Mouse (Mus musculus) lung, embryonic 14.5 days (tissue): ENCODE data around the gene Chid1. TPM values are rescaled to one million over a fixed set of nuclear protein-coding genes. Genes with fewer than 3 reads are reported as not detected.

ENCODE experiments used
- ATAC-seq: fragments of 200-750 bp; cut with Nextera tagmentation; 2 replicates; pipeline ENCODE4 v1.8.0; 2017; ENCODE audit warnings: mild to moderate bottlenecking, moderate TSS enrichment, moderate library complexity; ENCODE audit not compliant: insufficient read depth
- DNase-seq: peaks from one replicate; pipeline ENCODE4 v3.0.0-alpha.2; 2015
- H3K27ac ChIP-seq: fragments of 300-500 bp; sonication (generic); 2 replicates; pipeline ENCODE4 v1.5.1; 2014; ENCODE audit warnings: low read depth, mild to moderate bottlenecking, moderate library complexity
- H3K27me3 ChIP-seq: fragments of 300-500 bp; sonication (generic); 2 replicates; pipeline ENCODE4 v1.6.1; 2014; ENCODE audit warnings: low read length, control low read depth; ENCODE audit not compliant: insufficient read depth
- H3K36me3 ChIP-seq: fragments of 300-500 bp; sonication (generic); 2 replicates; pipeline ENCODE4 v1.6.1; 2014; ENCODE audit warnings: control low read depth; ENCODE audit not compliant: insufficient read depth
- H3K4me1 ChIP-seq: fragments of 300-500 bp; sonication (generic); 2 replicates; pipeline ENCODE4 v1.6.1; 2014; ENCODE audit warnings: antibody characterized with exemption, control low read depth; ENCODE audit not compliant: insufficient read depth
- H3K4me2 ChIP-seq: fragments of 300-500 bp; sonication (generic); 2 replicates; pipeline ENCODE4 v1.6.1; 2014; ENCODE audit warnings: mild to moderate bottlenecking
- H3K4me3 ChIP-seq: fragments of 300-500 bp; sonication (generic); 2 replicates; pipeline ENCODE4 v1.5.1; 2014; ENCODE audit warnings: low read depth, low read length
- H3K9ac ChIP-seq: fragments of 300-500 bp; sonication (generic); 2 replicates; pipeline ENCODE4 v1.6.1; 2014
- H3K9me3 ChIP-seq: fragments of 300-500 bp; sonication (generic); 2 replicates; pipeline ENCODE4 v1.6.1; 2016; ENCODE audit warnings: low read depth, low read length, control low read depth
- CTCF ChIP-seq: IDR thresholded peaks from 2 replicates; pipeline ENCODE4 v1.5.1; 2016; ENCODE audit warnings: antibody characterized with exemption, low read depth
- WGBS: fragments of 180-500 bp; shearing (Covaris S2); extraction: QIAGEN DNeasy Blood & Tissue Kit; methylation state at CpG from one replicate; pipeline ENCODE4 v1.1.7; 2014; 5-methylcytosine and 5-hydroxymethylcytosine counted together
- polyA plus RNA-seq: library from polyadenylated mRNA; unstranded; fragments of >200 nt; fragmentation: Nextera tagmentation; extraction: Ambion mirVana; gene quantifications from 2 replicates; pipeline ENCODE4 v1.2.1, GENCODE M21; 2014

The Chid1 gene
- polyA plus RNA-seq, 1 experiment from 2014 or later: 33.0 TPM

DNA sequence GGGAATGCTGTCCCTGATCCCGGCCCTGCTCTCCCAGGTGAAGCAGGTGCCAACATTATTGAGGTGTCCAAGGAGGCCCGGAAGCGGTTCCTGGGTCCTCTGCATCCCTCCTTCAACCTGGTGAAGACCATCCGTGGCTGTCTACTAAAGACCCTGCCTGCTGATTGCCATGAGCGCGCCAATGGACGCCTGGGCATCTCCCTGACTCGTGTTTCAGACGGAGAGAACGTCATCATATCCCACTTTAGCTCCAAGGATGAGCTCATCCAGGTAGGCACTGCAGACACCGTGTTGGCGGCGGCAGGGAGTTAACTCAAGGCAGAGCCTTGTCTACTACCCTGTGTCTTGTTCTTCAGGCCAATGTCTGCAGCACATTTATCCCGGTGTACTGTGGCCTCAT, 82.4 kb downstream of the Chid1 start:
- 89% methylated on average over 14 of the region's 14 CpGs for WGBS
- TF ChIP-seq CTCF: no peak
- Histone ChIP-seq H3K9ac (no peak overlapping the region), H3K36me3 (peaks cover 12% of the 10 kb centered on the region; the same call in 1 of the 2 replicates), H3K4me1 (peaks cover 8% of the 10 kb centered on the region; the same call in 1 of the 2 replicates), H3K27me3 (peaks cover 22% of the 10 kb centered on the region), H3K4me2 (no peak overlapping the region), H3K9me3 (no peaks in the 10 kb centered on the region), H3K4me3 (no peak overlapping the region), H3K27ac (no peak overlapping the region)
- no peak for ATAC-seq
- DNase-seq: no peak

DNA sequence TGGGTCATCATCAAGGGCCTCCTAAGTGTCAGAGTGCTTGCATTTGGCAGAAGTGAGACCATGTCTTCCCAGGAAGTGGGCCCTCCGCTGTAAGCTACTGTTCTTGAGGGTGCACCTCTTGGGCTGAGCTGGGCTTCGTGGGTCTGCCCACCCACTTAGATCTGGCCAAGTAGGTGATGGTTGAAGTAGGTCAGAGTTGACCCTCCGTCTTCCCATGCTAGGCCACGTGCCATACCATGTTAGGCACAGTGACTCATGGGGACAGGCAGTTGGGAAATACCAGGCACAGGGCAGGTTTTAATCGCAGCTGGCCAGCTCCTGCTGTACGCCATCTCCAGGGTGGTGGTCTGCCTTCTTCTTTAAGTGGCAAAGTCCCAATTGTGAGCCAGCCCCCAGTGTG, 82.9 kb downstream of the Chid1 start:
- Histone ChIP-seq H3K4me2 (peak overlapping the region; percentile 98; the same call in 1 of the 2 replicates), H3K27me3 (peaks cover 17% of the 10 kb centered on the region), H3K4me3 (no peak overlapping the region), H3K9me3 (no peaks in the 10 kb centered on the region), H3K4me1 (peaks cover 8% of the 10 kb centered on the region; the same call in 1 of the 2 replicates), H3K36me3 (peaks cover 17% of the 10 kb centered on the region; the same call in 1 of the 2 replicates), H3K9ac (no peak overlapping the region), H3K27ac (no peak overlapping the region)
- 83% methylated on average over 6 of the region's 6 CpGs for WGBS
- no peak for DNase-seq
- no peak for ATAC-seq
- TF ChIP-seq CTCF: no peak

- H3K9ac ChIP-seq: peak overlapping the region; percentile 64
- H3K9me3 ChIP-seq: no peaks in the 10 kb centered on the region
- peak overlapping the region; percentile 98 for H3K4me2 ChIP-seq
- ATAC-seq (peak; percentile 12; the same call in 1 of the 2 replicates), DNase-seq (peak; percentile 75)
- peaks cover 27% of the 10 kb centered on the region for H3K36me3 ChIP-seq
- H3K4me1 ChIP-seq: peaks cover 8% of the 10 kb centered on the region; the same call in 1 of the 2 replicates
- peak overlapping the region; percentile 60 for H3K4me3 ChIP-seq
- peaks cover 8% of the 10 kb centered on the region for H3K27me3 ChIP-seq
- TF ChIP-seq CTCF: no peak
- peak overlapping the region; percentile 59 for H3K27ac ChIP-seq
- WGBS: 2% methylated on average over 23 of the region's 23 CpGs
Measured at GRCm38 (mm10) chr7:141455610-141456314, 83.9 kb downstream of the Chid1 start.

GRCm38 (mm10) chr7:141454967-141455551, 84.6 kb downstream of the Chid1 start, which contains the start of gene Pnpla2:
Pnpla2 (plus strand) TSS chr7:141455198.
- peak within 1 kb of the TSS; percentile 64 for H3K9ac ChIP-seq
- H3K9me3 ChIP-seq: no peaks in the 10 kb centered on the region
- WGBS: under 1% methylated on average over 45 of the region's 45 CpGs
- peak; percentile 93 for DNase-seq
- H3K36me3 ChIP-seq: peaks cover 34% of the 10 kb centered on the region
- ATAC-seq: peak; percentile 82
- H3K27me3 ChIP-seq: peaks cover 2% of the 10 kb centered on the region; the same call in 1 of the 2 replicates
- H3K27ac ChIP-seq: peak within 1 kb of the TSS; percentile 59
- TF ChIP-seq CTCF: peak; percentile 34
- H3K4me1 ChIP-seq: peaks cover 8% of the 10 kb centered on the region; the same call in 1 of the 2 replicates
- H3K4me2 ChIP-seq: peak within 1 kb of the TSS; percentile 98
- H3K4me3 ChIP-seq: peak within 1 kb of the TSS; percentile 60

GRCm38 (mm10) chr7:141453636-141454035, 86.0 kb downstream of the Chid1 start:
- Histone ChIP-seq H3K36me3 (peaks cover 40% of the 10 kb centered on the region), H3K4me2 (no peak overlapping the region), H3K9ac (no peak overlapping the region), H3K27me3 (peaks cover 2% of the 10 kb centered on the region; the same call in 1 of the 2 replicates), H3K4me3 (no peak overlapping the region), H3K9me3 (no peaks in the 10 kb centered on the region), H3K27ac (no peak overlapping the region), H3K4me1 (peaks cover 10% of the 10 kb centered on the region)
- ATAC-seq (no peak), DNase-seq (no peak)
- no peak for TF ChIP-seq CTCF
- 72% methylated on average over 2 of the region's 2 CpGs for WGBS

- H3K4me3 ChIP-seq: no peak overlapping the region
- peaks cover 16% of the 10 kb centered on the region for H3K4me1 ChIP-seq
- no peak for ATAC-seq
- H3K27me3 ChIP-seq: peaks cover 2% of the 10 kb centered on the region; the same call in 1 of the 2 replicates
- H3K36me3 ChIP-seq: peaks cover 43% of the 10 kb centered on the region
- H3K9ac ChIP-seq: no peak overlapping the region
- H3K4me2 ChIP-seq: no peak overlapping the region
- DNase-seq: no peak
- no peaks in the 10 kb centered on the region for H3K9me3 ChIP-seq
- no peak for TF ChIP-seq CTCF
- H3K27ac ChIP-seq: no peak overlapping the region
Measured at GRCm38 (mm10) chr7:141451928-141452327, 87.7 kb downstream of the Chid1 start.
